Mouse (Mus musculus): Measurements from ENCODE around the gene Specc1. TPM values are rescaled to one million over a fixed set of nuclear protein-coding genes. Genes with fewer than 3 reads are reported as not detected.

The Specc1 gene
- polyA plus RNA-seq, 1 experiment from 2014 or later, result 10.2 TPM

DNA sequence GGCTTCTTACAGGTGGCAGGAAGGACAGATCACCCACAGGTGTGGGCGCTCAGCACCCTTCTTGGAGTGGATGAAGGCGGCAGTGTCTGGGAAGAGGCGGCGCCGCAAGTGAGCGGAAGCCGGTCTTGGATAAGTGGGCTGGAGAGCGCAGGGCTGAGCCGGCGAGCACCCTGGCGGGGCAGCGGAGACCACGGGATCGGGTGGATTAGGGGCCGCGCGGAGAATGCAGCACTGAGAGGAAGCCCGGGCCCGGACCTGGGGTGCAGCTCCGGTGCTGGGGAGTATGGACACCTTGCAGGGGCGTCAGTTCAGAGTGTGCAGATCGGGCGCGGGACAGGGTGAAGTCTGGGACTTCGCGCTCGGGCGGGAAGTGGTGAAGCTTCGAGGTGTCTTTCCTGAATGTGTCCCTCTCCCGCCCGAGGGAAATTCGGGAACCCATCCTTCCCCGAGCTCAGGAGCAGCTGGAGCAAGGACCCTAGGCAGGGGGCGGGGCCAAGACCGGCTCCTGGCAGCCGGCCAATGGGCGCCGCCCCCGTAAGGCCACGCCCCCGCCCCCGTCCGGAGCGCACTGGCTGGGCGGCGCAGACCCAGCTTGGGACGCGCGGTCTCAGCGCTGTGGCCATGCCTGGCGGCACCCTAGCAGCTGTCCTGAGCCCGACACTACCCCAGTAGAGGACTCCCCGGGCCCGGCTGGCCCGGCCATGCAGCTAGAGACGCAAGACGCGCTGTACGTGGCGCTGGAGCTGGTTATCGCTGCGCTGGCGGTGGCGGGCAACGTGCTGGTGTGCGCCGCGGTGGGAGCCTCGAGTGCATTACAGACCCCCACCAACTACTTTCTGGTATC is 292.1 kb downstream of the Specc1 start, which contains the start of gene Adora2b:
Gene Adora2b, plus strand, starts transcription at position 584 of the 844 bp plus-strand sequence.
- WGBS, result under 1% methylated on average over 69 of the region's 69 CpGs
- H3K27ac ChIP-seq (replicated peaks), result no peak within 1 kb of the TSS

DNA sequence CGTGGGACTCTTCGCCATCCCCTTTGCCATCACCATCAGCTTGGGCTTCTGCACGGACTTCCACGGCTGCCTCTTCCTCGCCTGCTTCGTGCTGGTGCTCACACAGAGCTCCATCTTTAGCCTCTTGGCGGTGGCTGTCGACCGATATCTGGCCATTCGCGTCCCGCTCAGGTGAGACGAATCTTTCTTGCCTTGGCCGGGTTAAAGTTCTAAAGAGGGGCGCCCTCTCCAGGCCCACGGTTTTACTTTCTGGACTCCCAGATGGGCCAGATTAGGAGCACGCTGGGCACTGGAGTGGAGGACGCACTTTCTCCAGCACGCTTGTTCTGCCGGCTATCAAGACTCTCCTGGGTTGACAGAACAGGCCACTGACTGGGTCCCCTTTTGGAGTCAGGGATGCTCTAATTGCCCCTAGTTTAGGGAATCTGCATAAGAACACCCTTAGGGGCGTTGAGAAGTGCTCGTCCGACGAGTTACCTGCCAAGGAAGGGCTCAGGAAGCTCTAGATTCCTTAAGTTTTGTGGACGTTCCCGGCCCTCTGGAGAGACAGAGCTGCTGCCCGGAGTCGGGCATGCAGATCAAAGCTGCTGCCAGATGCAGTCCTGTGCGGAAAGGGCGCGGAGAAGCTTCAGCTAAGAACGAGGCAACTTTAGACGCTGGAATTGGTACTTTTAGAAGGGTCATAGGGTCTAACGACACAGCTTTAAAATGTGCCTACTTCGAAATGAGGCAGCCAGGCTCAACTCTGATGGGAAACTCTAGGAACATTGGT is 292.9 kb downstream of the Specc1 start:
- Histone ChIP-seq H3K9ac (peak overlapping the region; percentile 67), H3K27ac (replicated peaks) (no peak overlapping the region), H3K9me3 (no peaks in the 10 kb centered on the region), H3K4me3 (peak overlapping the region; percentile 65), H3K36me3 (no peaks in the 10 kb centered on the region), H3K4me2 (peak overlapping the region; percentile 95), H3K27me3 (peaks cover 38% of the 10 kb centered on the region), H3K4me1 (replicated peaks) (peaks cover 24% of the 10 kb centered on the region)
- 2% methylated on average over 35 of the region's 35 CpGs for WGBS
- peak; percentile 52 for ATAC-seq (ENCODE audit: low read depth)

More for the DNA sequence above, 292.1 kb downstream of the Specc1 start, which contains the start of gene Adora2b:
- Histone ChIP-seq H3K4me3 (peak within 1 kb of the TSS; percentile 65), H3K4me2 (peak within 1 kb of the TSS; percentile 95), H3K36me3 (no peaks in the 10 kb centered on the region), H3K27me3 (peaks cover 38% of the 10 kb centered on the region), H3K9ac (peak within 1 kb of the TSS; percentile 67), H3K9me3 (no peaks in the 10 kb centered on the region), H3K4me1 (replicated peaks) (peaks cover 24% of the 10 kb centered on the region)
- peak; percentile 93 for ATAC-seq (ENCODE audit: low read depth)

DNA sequence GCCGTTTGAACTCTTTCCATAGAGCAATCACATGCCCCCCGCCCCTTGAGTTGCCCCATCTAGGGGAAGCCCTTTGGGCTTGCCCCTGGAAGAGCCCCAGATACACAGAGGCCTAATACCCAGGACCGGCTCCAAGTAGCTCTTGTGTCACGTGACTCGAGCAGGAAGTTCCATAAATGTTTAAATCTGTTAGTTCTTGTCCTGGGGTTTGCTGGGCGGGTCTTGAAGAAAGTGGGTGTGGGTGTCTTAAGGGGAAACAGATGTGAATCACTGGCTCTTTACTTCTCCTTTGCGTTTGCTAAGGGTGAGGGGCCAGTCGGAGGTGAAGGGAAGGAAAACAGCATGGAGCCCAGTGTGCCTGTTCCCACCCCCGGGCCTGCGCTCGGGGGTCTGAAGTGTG is 294.5 kb downstream of the Specc1 start:
- Histone ChIP-seq H3K9ac (no peak overlapping the region), H3K36me3 (no peaks in the 10 kb centered on the region), H3K27me3 (peaks cover 38% of the 10 kb centered on the region), H3K4me3 (0 out of 2 replicates have a peak overlapping the region, but pooled peaks have one; percentile 65), H3K27ac (replicated peaks) (no peak overlapping the region), H3K9me3 (no peaks in the 10 kb centered on the region), H3K4me1 (replicated peaks) (peaks cover 24% of the 10 kb centered on the region), H3K4me2 (peak overlapping the region; percentile 95)
- 66% methylated on average over 11 of the region's 11 CpGs for WGBS
- ATAC-seq (ENCODE audit: low read depth), result no peak

- Histone ChIP-seq H3K9ac (no peak overlapping the region), H3K4me2 (no peak overlapping the region), H3K4me1 (replicated peaks) (peaks cover 19% of the 10 kb centered on the region), H3K36me3 (no peaks in the 10 kb centered on the region), H3K27ac (replicated peaks) (no peak overlapping the region), H3K9me3 (no peaks in the 10 kb centered on the region), H3K27me3 (peaks cover 23% of the 10 kb centered on the region), H3K4me3 (no peak overlapping the region)
- ATAC-seq (ENCODE audit: low read depth), result no peak
- 85% methylated on average over 5 of the region's 5 CpGs for WGBS
These were observed 296.8 kb downstream of the Specc1 start for GRCm38 (mm10) chr11:62253380-62253779.

DNA sequence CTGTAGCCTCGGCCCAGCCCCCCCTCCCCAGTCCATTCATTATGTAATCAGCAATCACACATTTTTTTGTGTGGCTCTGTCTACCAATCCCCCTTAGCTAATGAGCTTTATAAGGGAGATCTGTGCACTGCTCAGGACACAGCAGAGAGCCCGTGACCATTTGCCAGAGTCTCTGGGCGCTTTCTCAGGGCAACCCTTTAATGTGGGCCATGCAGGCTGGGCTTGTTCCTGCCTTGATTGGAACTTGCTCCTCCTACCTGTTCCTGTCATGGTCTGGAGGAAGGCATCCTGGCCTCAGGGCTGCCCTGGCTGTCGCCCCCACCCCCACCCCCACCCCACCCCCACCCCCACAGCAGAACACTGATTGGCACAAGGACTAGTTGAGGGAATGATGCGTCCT is 302.7 kb downstream of the Specc1 start:
- Histone ChIP-seq H3K4me3 (no peak overlapping the region), H3K36me3 (no peaks in the 10 kb centered on the region), H3K9me3 (no peaks in the 10 kb centered on the region), H3K27me3 (no peaks in the 10 kb centered on the region; the same call in 1 of the 2 replicates), H3K9ac (no peak overlapping the region), H3K4me1 (replicated peaks) (peaks cover 7% of the 10 kb centered on the region), H3K4me2 (no peak overlapping the region), H3K27ac (replicated peaks) (no peak overlapping the region)
- ATAC-seq (ENCODE audit: low read depth), result no peak
- 59% methylated on average over 5 of the region's 5 CpGs for WGBS

DNA sequence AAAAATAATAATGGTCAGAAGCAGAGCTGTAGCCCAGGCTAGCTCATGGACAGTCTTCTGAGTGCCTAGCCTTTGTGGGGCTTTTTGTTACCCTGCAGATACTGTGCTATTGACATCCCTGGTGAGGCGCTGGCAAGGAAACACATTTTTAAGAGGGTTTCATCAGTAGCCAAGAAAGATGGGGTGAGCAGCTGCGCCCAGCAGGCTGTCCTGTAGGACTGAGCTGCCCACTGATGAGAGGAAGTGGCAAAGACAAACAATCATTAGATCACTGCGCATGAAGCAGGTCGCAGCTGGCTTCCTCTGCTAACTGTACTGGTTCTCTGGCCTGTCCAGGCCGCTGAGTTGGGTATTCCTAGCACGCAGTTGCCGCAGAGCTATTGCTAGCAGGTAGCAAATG is 307.0 kb downstream of the Specc1 start:
- ATAC-seq (ENCODE audit: low read depth), result no peak
- H3K9me3 ChIP-seq, result no peaks in the 10 kb centered on the region
- H3K4me3 ChIP-seq, result no peak overlapping the region
- 60% methylated on average over 7 of the region's 7 CpGs for WGBS
- H3K4me2 ChIP-seq, result no peak overlapping the region
- H3K27me3 ChIP-seq, result no peaks in the 10 kb centered on the region; the same call in 1 of the 2 replicates
- H3K27ac ChIP-seq (replicated peaks), result peak overlapping the region; percentile 24; the same call in 1 of the 2 replicates
- H3K4me1 ChIP-seq (replicated peaks), result peaks cover 31% of the 10 kb centered on the region
- no peak overlapping the region for H3K9ac ChIP-seq
- no peaks in the 10 kb centered on the region for H3K36me3 ChIP-seq

DNA sequence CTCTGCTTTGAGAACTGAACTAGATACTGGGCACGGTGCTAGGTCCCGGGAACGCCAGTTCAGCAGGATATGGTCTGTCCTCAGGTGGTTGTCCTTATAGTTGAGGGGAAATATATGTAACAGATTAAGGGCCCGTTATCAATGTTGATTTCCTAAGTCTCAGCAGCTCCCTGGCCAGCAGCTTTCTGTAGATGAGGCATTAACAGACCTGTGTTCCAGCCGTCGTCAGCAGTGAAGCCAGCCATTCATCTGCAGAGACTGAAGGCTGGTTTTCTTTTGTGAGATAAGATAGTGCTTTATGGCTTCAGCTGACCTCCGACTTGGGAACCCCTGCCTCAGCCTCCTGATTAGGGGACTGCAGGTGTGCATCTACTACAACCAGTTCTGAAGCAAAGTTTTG is 307.5 kb downstream of the Specc1 start:
- H3K9ac ChIP-seq, result no peak overlapping the region
- H3K27me3 ChIP-seq, result no peaks in the 10 kb centered on the region; the same call in 1 of the 2 replicates
- H3K9me3 ChIP-seq, result no peaks in the 10 kb centered on the region
- no peaks in the 10 kb centered on the region for H3K36me3 ChIP-seq
- peak overlapping the region; percentile 24; the same call in 1 of the 2 replicates for H3K27ac ChIP-seq (replicated peaks)
- H3K4me3 ChIP-seq, result no peak overlapping the region
- no peak overlapping the region for H3K4me2 ChIP-seq
- peaks cover 31% of the 10 kb centered on the region for H3K4me1 ChIP-seq (replicated peaks)
- no peak for ATAC-seq (ENCODE audit: low read depth)
- WGBS, result 48% methylated on average over 7 of the region's 7 CpGs

- H3K36me3 ChIP-seq, result no peaks in the 10 kb centered on the region
- peaks cover 31% of the 10 kb centered on the region for H3K4me1 ChIP-seq (replicated peaks)
- H3K4me2 ChIP-seq, result no peak overlapping the region
- no peaks in the 10 kb centered on the region for H3K9me3 ChIP-seq
- 51% methylated on average over 7 of the region's 7 CpGs for WGBS
- no peaks in the 10 kb centered on the region; the same call in 1 of the 2 replicates for H3K27me3 ChIP-seq
- no peak overlapping the region for H3K9ac ChIP-seq
- 0 out of 2 replicates have a peak overlapping the region, but pooled peaks have one; percentile 1 for H3K27ac ChIP-seq (replicated peaks)
- H3K4me3 ChIP-seq, result no peak overlapping the region
- no peak for ATAC-seq (ENCODE audit: low read depth)
These were observed 309.1 kb downstream of the Specc1 start for GRCm38 (mm10) chr11:62265642-62266041.

GRCm38 (mm10) chr11:62266466-62267214 is 310.1 kb downstream of the Specc1 start:
- Histone ChIP-seq H3K9me3 (no peaks in the 10 kb centered on the region), H3K4me1 (replicated peaks) (peaks cover 33% of the 10 kb centered on the region), H3K36me3 (no peaks in the 10 kb centered on the region), H3K4me3 (no peak overlapping the region), H3K27me3 (no peaks in the 10 kb centered on the region; the same call in 1 of the 2 replicates), H3K27ac (replicated peaks) (peak overlapping the region; percentile 3; the same call in 1 of the 2 replicates), H3K4me2 (no peak overlapping the region), H3K9ac (no peak overlapping the region)
- ATAC-seq (ENCODE audit: low read depth), result no peak
- WGBS, result 55% methylated on average over 17 of the region's 17 CpGs

DNA sequence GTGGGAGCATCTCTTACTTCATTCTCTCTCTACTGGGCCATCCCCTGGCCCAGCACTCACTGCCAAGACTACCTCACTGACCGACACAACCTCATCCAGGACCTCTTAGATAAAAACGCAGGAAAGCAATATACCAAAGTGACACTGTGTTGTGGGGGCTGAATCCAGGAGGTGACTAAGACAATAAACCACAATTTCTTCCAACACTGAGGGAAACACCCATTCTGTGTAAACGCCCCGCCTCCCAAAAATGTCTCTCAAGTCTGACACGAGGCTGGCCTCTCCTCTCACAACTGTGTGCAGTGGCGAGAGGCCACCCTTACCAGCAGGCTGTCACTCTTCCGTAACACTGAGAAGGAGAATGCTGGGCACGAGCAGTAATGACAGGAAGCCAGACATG is 311.8 kb downstream of the Specc1 start:
- Histone ChIP-seq H3K4me1 (replicated peaks) (peaks cover 33% of the 10 kb centered on the region), H3K9ac (no peak overlapping the region), H3K4me3 (no peak overlapping the region), H3K36me3 (no peaks in the 10 kb centered on the region), H3K27me3 (no peaks in the 10 kb centered on the region), H3K4me2 (no peak overlapping the region), H3K27ac (replicated peaks) (no peak overlapping the region), H3K9me3 (no peaks in the 10 kb centered on the region)
- no peak for ATAC-seq (ENCODE audit: low read depth)
- WGBS, result 77% methylated on average over 8 of the region's 8 CpGs

- no peak overlapping the region for H3K9ac ChIP-seq
- no peaks in the 10 kb centered on the region for H3K36me3 ChIP-seq
- ATAC-seq (ENCODE audit: low read depth), result no peak
- no peaks in the 10 kb centered on the region for H3K9me3 ChIP-seq
- H3K27me3 ChIP-seq, result no peaks in the 10 kb centered on the region
- H3K27ac ChIP-seq (replicated peaks), result no peak overlapping the region
- peaks cover 27% of the 10 kb centered on the region for H3K4me1 ChIP-seq (replicated peaks)
- 84% methylated on average over 12 of the region's 12 CpGs for WGBS
- no peak overlapping the region for H3K4me2 ChIP-seq
- no peak overlapping the region for H3K4me3 ChIP-seq
These were observed 312.5 kb downstream of the Specc1 start for GRCm38 (mm10) chr11:62269097-62269496.
